Mouse (Mus musculus) intestine, embryonic 16.5 days (tissue): ENCODE results near the gene Aknad1. TPM values are rescaled to one million over a fixed set of nuclear protein-coding genes. Genes with fewer than 3 reads are reported as not detected.

Source experiments
- ATAC-seq: fragments of 200-750 bp; cut with Nextera tagmentation; 2 replicates; pipeline ENCODE4 v1.8.0; 2017; ENCODE audit warnings: moderate TSS enrichment, moderate library complexity
- H3K27ac ChIP-seq: fragments of 300-500 bp; sonication (generic); 2 replicates; pipeline ENCODE4 v1.5.1; 2014; ENCODE audit warnings: mild to moderate bottlenecking, low read length
- H3K27me3 ChIP-seq: fragments of 300-500 bp; sonication (generic); replicated peaks from 2 replicates; pipeline ENCODE4 v1.6.1; 2014; ENCODE audit warnings: low read length, control low read depth, mixed read lengths; ENCODE audit not compliant: control insufficient read depth, insufficient read depth
- H3K36me3 ChIP-seq: fragments of 300-500 bp; sonication (generic); 2 replicates; pipeline ENCODE4 v1.6.1; 2014; ENCODE audit warnings: low read length, control low read depth; ENCODE audit not compliant: control insufficient read depth, insufficient read depth
- H3K4me1 ChIP-seq: fragments of 300-500 bp; sonication (generic); 2 replicates; pipeline ENCODE4 v1.6.1; 2014; ENCODE audit warnings: low read length, control low read depth, mixed read lengths; ENCODE audit not compliant: control insufficient read depth, insufficient read depth
- H3K4me2 ChIP-seq: fragments of 300-500 bp; sonication (generic); 2 replicates; pipeline ENCODE4 v1.6.1; 2014; ENCODE audit warnings: low read depth, low read length, control low read depth
- H3K4me3 ChIP-seq: fragments of 300-500 bp; sonication (generic); 2 replicates; pipeline ENCODE4 v1.5.1; 2014; ENCODE audit warnings: mild to moderate bottlenecking, low read length
- H3K9ac ChIP-seq: fragments of 300-500 bp; sonication (generic); 2 replicates; pipeline ENCODE4 v1.6.1; 2014; ENCODE audit warnings: low read depth, low read length
- H3K9me3 ChIP-seq: fragments of 300-500 bp; sonication (generic); 2 replicates; pipeline ENCODE4 v1.6.1; 2016; ENCODE audit warnings: low read length, control low read depth; ENCODE audit not compliant: control insufficient read depth
- WGBS: fragments of 180-500 bp; shearing (Covaris S2); extraction: QIAGEN DNeasy Blood & Tissue Kit; methylation state at CpG from one replicate; pipeline ENCODE4 v1.1.7; 2014; 5-methylcytosine and 5-hydroxymethylcytosine counted together
- polyA plus RNA-seq: library from polyadenylated mRNA; unstranded; fragments of >200 nt; fragmentation: Nextera tagmentation; extraction: Ambion mirVana; gene quantifications from 2 replicates; pipeline ENCODE4 v1.2.1, GENCODE M21; 2015

Aknad1 gene
- polyA plus RNA-seq, 1 experiment from 2014 or later: 0.21 TPM

- WGBS: 86% methylated on average over 13 of the region's 13 CpGs
- no peaks in the 10 kb centered on the region for H3K9me3 ChIP-seq
- no peak for ATAC-seq
Observed at GRCm38 (mm10) chr3:108772211-108772610, 32.8 kb downstream of the Aknad1 start.

GRCm38 (mm10) chr3:108772811-108773210 lies 33.4 kb downstream of the Aknad1 start:
- H3K4me1 ChIP-seq: peaks cover 11% of the 10 kb centered on the region; the same call in 1 of the 2 replicates
- H3K27me3 ChIP-seq: no peaks in the 10 kb centered on the region
- H3K9me3 ChIP-seq: no peaks in the 10 kb centered on the region
- H3K36me3 ChIP-seq: no peaks in the 10 kb centered on the region
- no peak for ATAC-seq
- no peak overlapping the region for H3K4me2 ChIP-seq
- no peak overlapping the region for H3K4me3 ChIP-seq
- H3K27ac ChIP-seq: no peak overlapping the region
- 81% methylated on average over 3 of the region's 3 CpGs for WGBS
- H3K9ac ChIP-seq: no peak overlapping the region

More at GRCm38 (mm10) chr3:108772211-108772610, 32.8 kb downstream of the Aknad1 start:
- no peaks in the 10 kb centered on the region for H3K36me3 ChIP-seq
- no peak overlapping the region for H3K27ac ChIP-seq
- no peak overlapping the region for H3K9ac ChIP-seq
- H3K4me2 ChIP-seq: no peak overlapping the region
- H3K4me3 ChIP-seq: no peak overlapping the region
- H3K4me1 ChIP-seq: peaks cover 11% of the 10 kb centered on the region; the same call in 1 of the 2 replicates
- H3K27me3 ChIP-seq: no peaks in the 10 kb centered on the region

- Histone ChIP-seq H3K36me3 (no peaks in the 10 kb centered on the region), H3K4me1 (peaks cover 5% of the 10 kb centered on the region; the same call in 1 of the 2 replicates), H3K27ac (no peak overlapping the region), H3K27me3 (no peaks in the 10 kb centered on the region), H3K4me3 (no peak overlapping the region), H3K9me3 (no peaks in the 10 kb centered on the region), H3K9ac (no peak overlapping the region), H3K4me2 (no peak overlapping the region)
- WGBS: 78% methylated on average over 4 of the region's 4 CpGs
- no peak for ATAC-seq
Observed at GRCm38 (mm10) chr3:108778761-108779540, 39.5 kb downstream of the Aknad1 start.

GRCm38 (mm10) chr3:108781238-108781883 lies 41.9 kb downstream of the Aknad1 start:
- WGBS: 66% methylated on average over 10 of the region's 10 CpGs
- Histone ChIP-seq H3K9ac (no peak overlapping the region), H3K4me2 (no peak overlapping the region), H3K36me3 (no peaks in the 10 kb centered on the region), H3K9me3 (no peaks in the 10 kb centered on the region), H3K27me3 (no peaks in the 10 kb centered on the region), H3K27ac (no peak overlapping the region), H3K4me3 (no peak overlapping the region), H3K4me1 (peaks cover 5% of the 10 kb centered on the region; the same call in 1 of the 2 replicates)
- ATAC-seq: peak; percentile 61

- Histone ChIP-seq H3K27ac (no peak overlapping the region), H3K9me3 (no peaks in the 10 kb centered on the region), H3K9ac (no peak overlapping the region), H3K27me3 (no peaks in the 10 kb centered on the region), H3K36me3 (no peaks in the 10 kb centered on the region), H3K4me3 (no peak overlapping the region), H3K4me1 (peaks cover 5% of the 10 kb centered on the region; the same call in 1 of the 2 replicates), H3K4me2 (no peak overlapping the region)
- no peak for ATAC-seq
- WGBS: 68% methylated on average over 5 of the region's 5 CpGs
Observed at GRCm38 (mm10) chr3:108781884-108782270, 42.4 kb downstream of the Aknad1 start.

- H3K4me2 ChIP-seq: no peak overlapping the region
Observed at GRCm38 (mm10) chr3:108782364-108782895, 43.0 kb downstream of the Aknad1 start.

GRCm38 (mm10) chr3:108786520-108786919 lies 47.1 kb downstream of the Aknad1 start:
- Histone ChIP-seq H3K4me2 (no peak overlapping the region), H3K4me3 (no peak overlapping the region), H3K9ac (no peak overlapping the region), H3K9me3 (no peaks in the 10 kb centered on the region), H3K36me3 (0 out of 2 replicates have a peak, but pooled peaks cover 2% of the 10 kb centered on the region), H3K27me3 (no peaks in the 10 kb centered on the region), H3K27ac (no peak overlapping the region), H3K4me1 (peaks cover 3% of the 10 kb centered on the region)
- 81% methylated on average over 6 of the region's 6 CpGs for WGBS
- ATAC-seq: no peak

More at GRCm38 (mm10) chr3:108782364-108782895, 43.0 kb downstream of the Aknad1 start:
- Histone ChIP-seq H3K9me3 (no peaks in the 10 kb centered on the region), H3K27me3 (no peaks in the 10 kb centered on the region), H3K4me1 (peaks cover 5% of the 10 kb centered on the region; the same call in 1 of the 2 replicates), H3K4me3 (no peak overlapping the region), H3K27ac (peak overlapping the region; percentile 49; the same call in 1 of the 2 replicates), H3K36me3 (no peaks in the 10 kb centered on the region), H3K9ac (no peak overlapping the region)
- 37% methylated on average over 6 of the region's 6 CpGs for WGBS
- peak; percentile 48 for ATAC-seq

- Histone ChIP-seq H3K9me3 (no peaks in the 10 kb centered on the region), H3K4me3 (no peak overlapping the region), H3K27me3 (no peaks in the 10 kb centered on the region), H3K4me1 (peaks cover 3% of the 10 kb centered on the region; the same call in 1 of the 2 replicates), H3K9ac (no peak overlapping the region), H3K4me2 (peak overlapping the region; percentile 19; the same call in 1 of the 2 replicates), H3K27ac (no peak overlapping the region; the same call in 1 of the 2 replicates), H3K36me3 (0 out of 2 replicates have a peak, but pooled peaks cover 2% of the 10 kb centered on the region)
- WGBS: 53% methylated on average over 12 of the region's 12 CpGs
- peak; percentile 81 for ATAC-seq
Observed at GRCm38 (mm10) chr3:108787754-108788454, 48.4 kb downstream of the Aknad1 start.

- peaks cover 3% of the 10 kb centered on the region; the same call in 1 of the 2 replicates for H3K4me1 ChIP-seq
- H3K27ac ChIP-seq: no peak overlapping the region; the same call in 1 of the 2 replicates
- H3K36me3 ChIP-seq: 0 out of 2 replicates have a peak, but pooled peaks cover 2% of the 10 kb centered on the region
- peak overlapping the region; percentile 19; the same call in 1 of the 2 replicates for H3K4me2 ChIP-seq
- H3K9ac ChIP-seq: no peak overlapping the region
- ATAC-seq: peak; percentile 73
- no peaks in the 10 kb centered on the region for H3K9me3 ChIP-seq
- 69% methylated on average over 4 of the region's 4 CpGs for WGBS
- H3K27me3 ChIP-seq: no peaks in the 10 kb centered on the region
- H3K4me3 ChIP-seq: no peak overlapping the region
Observed at GRCm38 (mm10) chr3:108788455-108788794, 49.0 kb downstream of the Aknad1 start.
